In genomic region chr12:54191608-54192304, GRCm38 (mm10) we compare ENCODE assay signal across 8 mouse cellular contexts. TPM values are rescaled to one million over a fixed set of nuclear protein-coding genes. Genes with fewer than 3 reads are reported as not detected.
A peak's percentile ranks its signal among the peaks of the same experiment; 100 is the strongest.
DNase-seq lines count a peak whose midpoint lies in the region; ATAC-seq and TF ChIP-seq lines count a peak whose summit lies in the region.

No protein-coding gene starts in this region.

- peak overlapping the region; percentile 89 for H3K27ac ChIP-seq in forebrain, embryonic 13.5 days
- H3K27ac ChIP-seq in heart, postnatal 0 days (ENCODE audit: low read depth), result peak overlapping the region; percentile 92
- 0 out of 2 replicates have a peak overlapping the region, but pooled peaks have one; percentile 16 for H3K27ac ChIP-seq in liver, embryonic 14.5 days
- H3K27ac ChIP-seq in neural tube, embryonic 11.5 days (ENCODE audit: low read depth, low read length), result no peak overlapping the region

- peak; percentile 99 for ATAC-seq in forebrain, embryonic 13.5 days
- peak; percentile 99 for ATAC-seq in heart, postnatal 0 days (ENCODE audit: insufficient read depth, low read depth)
- ATAC-seq in liver, embryonic 14.5 days (ENCODE audit: insufficient read depth), result peak; percentile 87
- peak; percentile 94 for ATAC-seq in neural tube, embryonic 11.5 days (ENCODE audit: insufficient read depth, low FRiP score, low TSS enrichment)

- peak overlapping the region; percentile 54 for H3K9ac ChIP-seq in forebrain, embryonic 13.5 days
- peak overlapping the region; percentile 55 for H3K9ac ChIP-seq in heart, postnatal 0 days (replicated peaks; ENCODE audit: low read depth, low read length)
- H3K9ac ChIP-seq in liver, embryonic 14.5 days (replicated peaks), result no peak overlapping the region
- H3K9ac ChIP-seq in neural tube, embryonic 11.5 days (ENCODE audit: low read length), result peak overlapping the region; percentile 33; the same call in 1 of the 2 replicates

- TF ChIP-seq EP300 in heart, postnatal 0 days (IDR thresholded peaks at IDR 0.05; ENCODE audit: low read depth), result 0 out of 2 replicates have a peak, but pooled peaks have one; percentile 40
- peak; percentile 23; the same call in 1 of the 2 replicates for TF ChIP-seq EP300 in liver, embryonic 14.5 days (IDR thresholded peaks at IDR 0.05; ENCODE audit: low read depth)

- WGBS in forebrain, embryonic 13.5 days, result 3% methylated on average over 19 of the region's 19 CpGs
- under 1% methylated on average over 19 of the region's 19 CpGs for WGBS in heart, postnatal 0 days
- 3% methylated on average over 19 of the region's 19 CpGs for WGBS in liver, embryonic 14.5 days (ENCODE audit: insufficient replicate concordance)
- 7% methylated on average over 19 of the region's 19 CpGs for WGBS in neural tube, embryonic 11.5 days

- peaks cover 35% of the 10 kb centered on the region for H3K36me3 ChIP-seq in E14TG2a.4 (ENCODE audit: insufficient read depth, low read length)
- no peaks in the 10 kb centered on the region for H3K36me3 ChIP-seq in forebrain, embryonic 13.5 days (ENCODE audit: poor library complexity, severe bottlenecking)
- H3K36me3 ChIP-seq in heart, postnatal 0 days (replicated peaks; ENCODE audit: control insufficient read depth, insufficient read depth, low read length), result no peaks in the 10 kb centered on the region
- no peaks in the 10 kb centered on the region for H3K36me3 ChIP-seq in liver, embryonic 14.5 days (replicated peaks; ENCODE audit: control insufficient read depth, insufficient read depth, low read depth)
- no peaks in the 10 kb centered on the region for H3K36me3 ChIP-seq in neural tube, embryonic 11.5 days (ENCODE audit: control insufficient read depth, insufficient read depth, low read length)

- peak overlapping the region; percentile 70 for H3K4me3 ChIP-seq in E14TG2a.4 (replicated peaks; ENCODE audit: low read length)
- H3K4me3 ChIP-seq in forebrain, embryonic 13.5 days, result peak overlapping the region; percentile 18
- peak overlapping the region; percentile 39 for H3K4me3 ChIP-seq in heart, postnatal 0 days (ENCODE audit: low read depth, low read length)
- H3K4me3 ChIP-seq in liver, embryonic 14.5 days (ENCODE audit: insufficient read depth in 1 of 2, low read depth in 2 of 2, low read length in 2 of 2), result peak overlapping the region in 1 of 2 experiments; percentile 18; a peak in 1 of 4 replicates
- peak overlapping the region; percentile 9; the same call in 1 of the 2 replicates for H3K4me3 ChIP-seq in neural tube, embryonic 11.5 days (ENCODE audit: low read depth, low read length)

- peak; percentile 70 for DNase-seq in c-Kit-positive CD71-negative TER-119-negative erythroid progenitor cells, embryonic 14.5 days (ENCODE audit: low read depth)
- DNase-seq in heart, postnatal 0 days (ENCODE audit: low spot score), result peak; percentile 97
- peak; percentile 92 to 94 for DNase-seq in kidney, postnatal 25 days
- peak; percentile 36 to 52 (median 45) for DNase-seq in liver, embryonic 14.5 days (ENCODE audit: low read depth in 3 of 3, low spot score in 3 of 3)
- DNase-seq in neural tube, embryonic 11.5 days (ENCODE audit: low spot score), result peak; percentile 91
- DNase-seq in testis, postnatal 14 days (ENCODE audit: low spot score), result peak; percentile 56

- TF ChIP-seq CTCF in E14TG2a.4 (conservative IDR thresholded peaks at IDR 0.05; ENCODE audit: low read length), result no peak
- TF ChIP-seq CTCF in heart, postnatal 0 days (IDR thresholded peaks at IDR 0.05; ENCODE audit: low read depth), result no peak
- no peak for TF ChIP-seq CTCF in liver, embryonic 14.5 days (IDR thresholded peaks at IDR 0.05; ENCODE audit: low read depth)

- no peaks in the 10 kb centered on the region for H3K9me3 ChIP-seq in E14TG2a.4 (ENCODE audit: low read length)
- no peaks in the 10 kb centered on the region for H3K9me3 ChIP-seq in forebrain, embryonic 13.5 days (replicated peaks)
- no peaks in the 10 kb centered on the region for H3K9me3 ChIP-seq in heart, postnatal 0 days (replicated peaks; ENCODE audit: control insufficient read depth, low read length)
- no peaks in the 10 kb centered on the region for H3K9me3 ChIP-seq in liver, embryonic 14.5 days (ENCODE audit: control insufficient read depth, low read length)
- H3K9me3 ChIP-seq in neural tube, embryonic 11.5 days (ENCODE audit: control insufficient read depth, low read length), result no peaks in the 10 kb centered on the region

- H3K27me3 ChIP-seq in E14TG2a.4 (ENCODE audit: insufficient read depth, low read length), result no peaks in the 10 kb centered on the region
- H3K27me3 ChIP-seq in forebrain, embryonic 13.5 days, result no peaks in the 10 kb centered on the region
- no peaks in the 10 kb centered on the region for H3K27me3 ChIP-seq in heart, postnatal 0 days (ENCODE audit: control insufficient read depth, insufficient read depth, low read length)
- H3K27me3 ChIP-seq in liver, embryonic 14.5 days (ENCODE audit: control insufficient read depth, insufficient read depth, low read length), result no peaks in the 10 kb centered on the region; the same call in 1 of the 2 replicates
- H3K27me3 ChIP-seq in neural tube, embryonic 11.5 days (ENCODE audit: control insufficient read depth, insufficient read depth, low read length), result no peaks in the 10 kb centered on the region

- H3K4me2 ChIP-seq in forebrain, embryonic 13.5 days, result peak overlapping the region; percentile 55
- peak overlapping the region; percentile 70 for H3K4me2 ChIP-seq in heart, postnatal 0 days (ENCODE audit: low read depth, low read length)
- H3K4me2 ChIP-seq in liver, embryonic 14.5 days (ENCODE audit: low read depth), result peak overlapping the region; percentile 55
- peak overlapping the region; percentile 45 for H3K4me2 ChIP-seq in neural tube, embryonic 11.5 days (ENCODE audit: low read depth)

- H3K4me1 ChIP-seq in E14TG2a.4 (replicated peaks; ENCODE audit: low read depth, low read length), result peaks cover 96% of the 10 kb centered on the region
- peaks cover 74% of the 10 kb centered on the region for H3K4me1 ChIP-seq in forebrain, embryonic 13.5 days
- H3K4me1 ChIP-seq in heart, postnatal 0 days (ENCODE audit: control insufficient read depth, insufficient read depth), result peaks cover 78% of the 10 kb centered on the region
- peaks cover 2 to 37% of the 10 kb centered on the region in 2 experiments; a peak in 3 of 4 replicates for H3K4me1 ChIP-seq in liver, embryonic 14.5 days (replicated peaks; ENCODE audit: control insufficient read depth in 2 of 2, insufficient read depth in 2 of 2, low read length in 1 of 2)
- peaks cover 15% of the 10 kb centered on the region for H3K4me1 ChIP-seq in neural tube, embryonic 11.5 days (ENCODE audit: control insufficient read depth, insufficient read depth, low read length)

RNA-seq across cellular contexts. Expression of gene Egln3, which starts 11.9 kb away (rescaled TPM):
- 3.9 TPM in 2 replicates for polyA plus RNA-seq in forebrain, embryonic 13.5 days (2015; fragmentation: Nextera tagmentation; extraction: Ambion mirVana)
- 56.8 and 61.4 TPM in 2 replicates for total RNA-seq in heart, postnatal 0 days (2014; rRNA removed; ENCODE audit: low replicate concordance)
- polyA plus RNA-seq in heart, postnatal 0 days (2015; fragmentation: Nextera tagmentation; extraction: Ambion mirVana), result 12.4 and 13.5 TPM in 2 replicates
- polyA plus RNA-seq in liver, embryonic 14.5 days (2012; rRNA removed), result 0.96 and 1.1 TPM in 2 replicates
- 0.99 and 1.5 TPM in 2 replicates for polyA plus RNA-seq in liver, embryonic 14.5 days (2014; fragmentation: Nextera tagmentation; extraction: Ambion mirVana)
- polyA plus RNA-seq in neural tube, embryonic 11.5 days (2014; fragmentation: Nextera tagmentation; extraction: Ambion mirVana), result 4.8 and 5.1 TPM in 2 replicates

Comparison
In these comparisons a context has a peak if more than half of its experiments do, and no peak if none do; other contexts are left out.
1. DNase-seq: peak in every context shown above with its lines; median percentile 97 in heart, postnatal 0 days; 93 in kidney, postnatal 25 days; 91 in neural tube, embryonic 11.5 days; 70 in c-Kit-positive CD71-negative TER-119-negative erythroid progenitor cells, embryonic 14.5 days; 56 in testis, postnatal 14 days; 45 in liver, embryonic 14.5 days.